8 mouse cellular contexts compared by ENCODE assay signal in the genomic region with DNA sequence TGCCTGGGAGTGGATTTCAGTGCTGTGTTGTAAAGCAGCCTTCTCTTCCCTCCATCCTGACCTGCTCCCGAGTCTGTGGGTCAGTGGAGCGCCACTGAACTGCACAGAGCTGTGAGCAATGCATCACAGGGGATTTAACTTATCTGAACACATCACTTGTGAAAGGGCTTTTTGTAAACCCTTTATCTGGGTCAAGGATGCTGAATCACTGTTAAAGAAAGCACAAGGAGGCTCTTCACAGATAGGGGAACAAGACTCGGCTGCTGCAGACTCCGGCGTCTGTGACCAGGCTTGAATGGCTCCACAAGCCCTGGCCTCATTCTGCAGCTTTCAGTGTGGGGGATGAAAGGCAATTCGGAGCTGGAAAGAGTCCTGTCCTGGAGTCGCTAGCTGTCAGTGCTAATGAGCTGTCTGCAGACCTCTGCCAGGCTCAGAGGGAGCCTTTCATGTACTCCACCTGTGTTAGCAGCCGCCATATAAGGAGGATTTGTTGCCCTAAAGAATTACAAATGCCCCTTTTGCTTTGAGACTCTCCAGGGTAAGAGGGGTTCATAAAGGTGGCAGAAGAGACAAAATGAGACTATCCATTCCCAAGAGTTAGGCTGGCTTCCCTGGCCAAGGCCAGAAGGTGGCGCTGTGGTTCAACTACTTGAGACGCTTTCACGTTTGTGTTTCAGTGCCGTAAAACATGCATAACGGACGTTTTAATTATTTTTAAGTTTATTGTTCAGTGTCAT. TPM values are rescaled to one million over a fixed set of nuclear protein-coding genes. Genes with fewer than 3 reads are reported as not detected.
DNase-seq lines count a peak whose midpoint lies in the region; ATAC-seq and TF ChIP-seq lines count a peak whose summit lies in the region.

No protein-coding gene starts in this region.

- peak overlapping the region; percentile 69 for H3K4me3 ChIP-seq in gastrocnemius, adult 2 months

- intact Hi-C loops in gastrocnemius, adult 2 months (cut with DNase I): loop anchor here (2.0 to 5.0 kb wide), 2 partner anchors 138 to 215 kb away; a partner anchor contains a TSS
- intact Hi-C loops in left cerebral cortex, postnatal 10 days (cut with DNase I): loop anchor here (5.0 kb wide), 2 partner anchors 120 to 215 kb away; a partner anchor contains a TSS

- peak; percentile 97; the same call in 1 of the 2 replicates for TF ChIP-seq CTCF in gastrocnemius, adult 2 months (IDR thresholded peaks at IDR 0.05)

- peak; percentile 74 for ATAC-seq in megakaryocyte-erythroid progenitor cell, adult 5-6 weeks (replicated peaks; ENCODE audit: low FRiP score, low TSS enrichment, poor library complexity, severe bottlenecking)

- peak; percentile 83 for DNase-seq in R1 (ENCODE audit: low read depth, low spot score)
- DNase-seq in cerebellum, postnatal 14 days: peak; percentile 92 to 94
- DNase-seq in gastrocnemius, adult 2 months: peak; percentile 79
- peak; percentile 93 for DNase-seq in induced T-regulatory cell, adult 2 months (ENCODE audit: low read depth)
- peak; percentile 85 to 86 for DNase-seq in left cerebral cortex, postnatal 10 days (ENCODE audit: extremely low spot score in 1 of 2, low spot score in 2 of 2)
- DNase-seq in right cerebral cortex, postnatal 25 days: peak; percentile 81
- peak; percentile 70 to 80 for DNase-seq in urinary bladder, postnatal 36 days (ENCODE audit: low spot score in 2 of 2)

- H3K27ac ChIP-seq in gastrocnemius, adult 2 months: peak overlapping the region; percentile 51

RNA-seq across cellular contexts. Expression of a gene that starts 11.3 kb away (rescaled TPM):
- 10 to 100 TPM; 20.7 to 29.4 TPM for total RNA-seq in gastrocnemius, adult 2 months (2021)
- total RNA-seq in left cerebral cortex, postnatal 10 days (2021): 10 to 100 TPM; 35.9 to 36.0 TPM
- 10.7 and 21.3 TPM in 2 replicates for total RNA-seq in megakaryocyte-erythroid progenitor cell, adult 5-6 weeks (2014; fragmentation: Nextera tagmentation)
- total RNA-seq in megakaryocyte-erythroid progenitor cell, adult 5-6 weeks (2017): 5.1 and 7.7 TPM in 2 replicates

Comparison
In these comparisons a context has a peak if more than half of its experiments do, and no peak if none do; other contexts are left out.
1. Peak in every context shown above with its lines: DNase-seq, ATAC-seq, H3K4me3 ChIP-seq and H3K27ac ChIP-seq.